Mouse (Mus musculus) MEL (cell line): ENCODE data around the gene Hmcn2. TPM values are rescaled to one million over a fixed set of nuclear protein-coding genes. Genes with fewer than 3 reads are reported as not detected.
A peak's percentile ranks its signal among the peaks of the same experiment; 100 is the strongest.

ENCODE experiments used
- DNase-seq: peaks from one replicate; pipeline ENCODE4 v3.0.0; 2011; ENCODE audit warnings: low read depth, low spot score
- H3K27ac ChIP-seq: 2 replicates; pipeline ENCODE4 v1.5.1; 2012; ENCODE audit warnings: low read depth, mild to moderate bottlenecking, control low read depth, low read length, moderate library complexity; ENCODE audit not compliant: control insufficient read depth
- H3K27me3 ChIP-seq, 2 experiments: fragments of 150-350 bp in 1 of 2; sonication (generic) in 1 of 2; 2 replicates each; pipeline ENCODE4 v1.6.1; 2012; ENCODE audit warnings: low read length in 2 of 2, mild to moderate bottlenecking in 2 of 2, improper control_type of control experiment in 1 of 2, moderate library complexity in 1 of 2; ENCODE audit not compliant: insufficient read depth in 2 of 2, control insufficient read depth in 1 of 2
- H3K36me3 ChIP-seq, 2 experiments: 2 replicates each; pipeline ENCODE4 v1.6.1; 2012 to 2014; ENCODE audit warnings: low read length in 2 of 2, improper control_type of control experiment in 1 of 2, inconsistent platforms in 1 of 2, mild to moderate bottlenecking in 1 of 2; ENCODE audit not compliant: insufficient read depth in 2 of 2, control insufficient read depth in 1 of 2
- H3K4me1 ChIP-seq, 2 experiments: fragments of 150-350 bp in 1 of 2; sonication (generic) in 1 of 2; 2 replicates each; pipeline ENCODE4 v1.6.1; 2012; ENCODE audit warnings: low read length in 2 of 2, improper control_type of control experiment in 1 of 2, mild to moderate bottlenecking in 1 of 2; ENCODE audit not compliant: insufficient read depth in 2 of 2, control insufficient read depth in 1 of 2
- H3K4me3 ChIP-seq, 2 experiments: fragments of 150-350 bp in 1 of 2; sonication (generic) in 1 of 2; 2 replicates each; pipeline ENCODE4 v1.5.1; 2012; ENCODE audit warnings: low read depth in 2 of 2, low read length in 2 of 2, mild to moderate bottlenecking in 2 of 2, moderate library complexity in 2 of 2, control low read depth in 1 of 2, improper control_type of control experiment in 1 of 2; ENCODE audit not compliant: control insufficient read depth in 1 of 2, insufficient read depth in 1 of 2
- H3K79me2 ChIP-seq: 2 replicates; pipeline ENCODE4 v1.6.1; 2012; ENCODE audit warnings: mild to moderate bottlenecking, low read length, moderate library complexity; ENCODE audit not compliant: control insufficient read depth, poor library complexity, insufficient read depth
- H3K9ac ChIP-seq: 2 replicates; pipeline ENCODE4 v1.6.1; 2012; ENCODE audit warnings: low read depth, mild to moderate bottlenecking, control low read depth, low read length, moderate library complexity; ENCODE audit not compliant: control insufficient read depth, poor library complexity, severe bottlenecking
- H3K9me3 ChIP-seq: fragments of 150-350 bp; sonication (generic); replicated peaks from 2 replicates; pipeline ENCODE4 v1.6.1; 2012; ENCODE audit warnings: mild to moderate bottlenecking, low read length, improper control_type of control experiment, moderate library complexity; ENCODE audit not compliant: insufficient read depth
- BHLHE40 ChIP-seq: IDR thresholded peaks from 2 replicates; pipeline ENCODE4 v1.6.1; 2012; ENCODE audit warnings: low read depth, mild to moderate bottlenecking, inconsistent platforms, low read length, improper control_type of control experiment, borderline replicate concordance
- CHD1 ChIP-seq: IDR thresholded peaks from 2 replicates; pipeline ENCODE4 v1.6.1; 2012; ENCODE audit warnings: low read depth, mild to moderate bottlenecking, inconsistent platforms, low read length, improper control_type of control experiment
- CHD2 ChIP-seq: IDR thresholded peaks from 2 replicates; pipeline ENCODE4 v1.6.1; 2011; ENCODE audit warnings: low read length, improper control_type of control experiment
- ELF1 ChIP-seq: IDR thresholded peaks from 2 replicates; pipeline ENCODE4 v1.6.1; 2014; ENCODE audit warnings: low read depth, mild to moderate bottlenecking, inconsistent platforms, low read length, improper control_type of control experiment, moderate library complexity
- ETS1 ChIP-seq: IDR thresholded peaks from 2 replicates; pipeline ENCODE4 v1.6.1; 2012; ENCODE audit warnings: low read depth, mild to moderate bottlenecking, inconsistent platforms, low read length, improper control_type of control experiment, moderate library complexity
- GABPA ChIP-seq: IDR thresholded peaks from 2 replicates; pipeline ENCODE4 v1.6.1; 2012; ENCODE audit warnings: low read depth, mild to moderate bottlenecking, inconsistent platforms, low read length, improper control_type of control experiment, moderate library complexity
- GATA1 ChIP-seq: IDR thresholded peaks from 2 replicates; pipeline ENCODE4 v1.6.1; 2011; ENCODE audit warnings: low read depth, low read length, improper control_type of control experiment
- JUND ChIP-seq: IDR thresholded peaks from 2 replicates; pipeline ENCODE4 v1.6.1; 2011; ENCODE audit warnings: low read depth, mild to moderate bottlenecking, improper control_type of control experiment, low read length
- KAT2A ChIP-seq: conservative IDR thresholded peaks from 2 replicates; pipeline ENCODE4 v1.6.1; 2012; ENCODE audit warnings: low read depth, low read length, improper control_type of control experiment, inconsistent platforms
- MAZ ChIP-seq: IDR thresholded peaks from 2 replicates; pipeline ENCODE4 v1.6.1; 2012; ENCODE audit warnings: low read depth, mild to moderate bottlenecking, inconsistent platforms, low read length, improper control_type of control experiment
- MXI1 ChIP-seq: IDR thresholded peaks from 2 replicates; pipeline ENCODE4 v1.6.1; 2011; ENCODE audit warnings: mild to moderate bottlenecking, low read depth, low read length, improper control_type of control experiment
- MYB ChIP-seq: IDR thresholded peaks from 2 replicates; pipeline ENCODE4 v1.6.1; 2011; ENCODE audit warnings: mild to moderate bottlenecking, low read depth, low read length, improper control_type of control experiment
- NELFE ChIP-seq: IDR thresholded peaks from 2 replicates; pipeline ENCODE4 v1.6.1; 2011; ENCODE audit warnings: low read depth, low read length, improper control_type of control experiment
- NRF1 ChIP-seq: IDR thresholded peaks from 2 replicates; pipeline ENCODE4 v1.6.1; 2014; ENCODE audit warnings: low read depth, mild to moderate bottlenecking, inconsistent platforms, low read length, improper control_type of control experiment, moderate library complexity; ENCODE audit not compliant: poor library complexity, insufficient read depth, severe bottlenecking
- POLR2AphosphoS2 ChIP-seq: IDR thresholded peaks from 2 replicates; pipeline ENCODE4 v1.6.1; 2011; ENCODE audit warnings: low read length, improper control_type of control experiment
- RCOR1 ChIP-seq: IDR thresholded peaks from 2 replicates; pipeline ENCODE4 v1.6.1; 2012; ENCODE audit warnings: low read depth, mild to moderate bottlenecking, inconsistent platforms, low read length, improper control_type of control experiment
- SIN3A ChIP-seq: IDR thresholded peaks from 2 replicates; pipeline ENCODE4 v1.6.1; 2012; ENCODE audit warnings: low read length, improper control_type of control experiment, inconsistent platforms
- SMC3 ChIP-seq: IDR thresholded peaks from 2 replicates; pipeline ENCODE4 v1.6.1; 2011; ENCODE audit warnings: low read depth, low read length, improper control_type of control experiment
- TCF12 ChIP-seq: IDR thresholded peaks from 2 replicates; pipeline ENCODE4 v1.6.1; 2014; ENCODE audit warnings: low read depth, mild to moderate bottlenecking, inconsistent platforms, low read length, improper control_type of control experiment, moderate library complexity
- UBTF ChIP-seq: IDR thresholded peaks from 2 replicates; pipeline ENCODE4 v1.6.1; 2012; ENCODE audit warnings: low read depth, mild to moderate bottlenecking, inconsistent platforms, low read length, improper control_type of control experiment, moderate library complexity, borderline replicate concordance; ENCODE audit not compliant: insufficient read depth
- USF1 ChIP-seq: IDR thresholded peaks from 2 replicates; pipeline ENCODE4 v1.6.1; 2014; ENCODE audit warnings: low read depth, mild to moderate bottlenecking, inconsistent platforms, low read length, improper control_type of control experiment, moderate library complexity
- polyA plus RNA-seq, 2 experiments: library from polyadenylated mRNA; stranded (reverse) in 1 of 2; unstranded in 1 of 2; fragments of >175 nt in 1 of 2; fragments of >200 nt in 1 of 2; gene quantifications; 2 replicates each; pipeline versions ENCODE4 v1.2.1 to v1.2.4; 2012; ENCODE audit warnings: low replicate concordance in 2 of 2, low read depth in 1 of 2; ENCODE audit not compliant: insufficient read length in 2 of 2, insufficient read depth in 1 of 2, missing spikeins in 1 of 2
- total RNA-seq: library from RNA; depleted of rRNA; stranded (reverse); fragments of 300-350 nt; gene quantifications from 2 replicates; pipeline ENCODE4 v1.2.3, GENCODE M21; 2012

Gene Hmcn2
- total and polyA plus RNA-seq, 3 experiments, result 0.18 TPM; not detected in 2

GRCm38 (mm10) chr2:31346096-31346495 lies 31.9 kb downstream of the Hmcn2 start:
- H3K9ac ChIP-seq, result no peak overlapping the region
- H3K27me3 ChIP-seq, result 0 out of 4 replicates have a peak, but pooled peaks cover 0 to 1% of the 10 kb centered on the region in 2 experiments
- H3K4me1 ChIP-seq, result no peaks in the 10 kb centered on the region
- no peak overlapping the region for H3K27ac ChIP-seq
- H3K9me3 ChIP-seq, result no peaks in the 10 kb centered on the region
- TF ChIP-seq ETS1 (no peak), SIN3A (peak; percentile 31; the same call in 1 of the 2 replicates)
- peak; percentile 67 for DNase-seq
- H3K79me2 ChIP-seq, result no peaks in the 10 kb centered on the region
- no peaks in the 10 kb centered on the region for H3K36me3 ChIP-seq
- no peak overlapping the region for H3K4me3 ChIP-seq

GRCm38 (mm10) chr2:31348373-31348772 lies 34.2 kb downstream of the Hmcn2 start:
- Histone ChIP-seq H3K4me3 (no peak overlapping the region), H3K27ac (no peak overlapping the region), H3K9ac (no peak overlapping the region), H3K4me1 (no peaks in the 10 kb centered on the region), H3K9me3 (no peaks in the 10 kb centered on the region), H3K27me3 (peaks cover 0 to 1% of the 10 kb centered on the region in 2 experiments; a peak in 1 of 4 replicates), H3K36me3 (no peaks in the 10 kb centered on the region), H3K79me2 (no peaks in the 10 kb centered on the region)
- no peak for DNase-seq
- TF ChIP-seq NRF1, result no peak
- no peak for TF ChIP-seq GATA1
- TF ChIP-seq RCOR1, result no peak
- no peak for TF ChIP-seq MAZ
- no peak for TF ChIP-seq CHD1
- TF ChIP-seq GABPA, result no peak
- no peak for TF ChIP-seq TCF12
- TF ChIP-seq JUND, result no peak
- no peak for TF ChIP-seq MYB
- no peak for TF ChIP-seq BHLHE40
- TF ChIP-seq UBTF, result no peak
- no peak for TF ChIP-seq ELF1
- no peak for TF ChIP-seq SMC3

GRCm38 (mm10) chr2:31348850-31349249 lies 34.6 kb downstream of the Hmcn2 start:
- H3K4me3 ChIP-seq, result no peak overlapping the region
- H3K27me3 ChIP-seq, result peaks cover 0 to 1% of the 10 kb centered on the region in 2 experiments; a peak in 1 of 4 replicates
- no peak for TF ChIP-seq NELFE
- no peak for TF ChIP-seq CHD2
- no peak for TF ChIP-seq POLR2AphosphoS2
- no peak for TF ChIP-seq ETS1
- TF ChIP-seq MXI1, result no peak
- TF ChIP-seq RCOR1, result no peak
- no peak for TF ChIP-seq TCF12
- TF ChIP-seq KAT2A, result no peak
- no peak for TF ChIP-seq USF1
- TF ChIP-seq UBTF, result no peak
- TF ChIP-seq GABPA, result no peak
- no peak for TF ChIP-seq ELF1
- DNase-seq, result no peak
- no peak overlapping the region for H3K9ac ChIP-seq
- no peaks in the 10 kb centered on the region for H3K36me3 ChIP-seq
- H3K79me2 ChIP-seq, result no peaks in the 10 kb centered on the region
- no peaks in the 10 kb centered on the region for H3K4me1 ChIP-seq
- H3K27ac ChIP-seq, result no peak overlapping the region
- H3K9me3 ChIP-seq, result no peaks in the 10 kb centered on the region
